21 mouse cellular contexts compared by ENCODE assay signal in the genomic region with DNA sequence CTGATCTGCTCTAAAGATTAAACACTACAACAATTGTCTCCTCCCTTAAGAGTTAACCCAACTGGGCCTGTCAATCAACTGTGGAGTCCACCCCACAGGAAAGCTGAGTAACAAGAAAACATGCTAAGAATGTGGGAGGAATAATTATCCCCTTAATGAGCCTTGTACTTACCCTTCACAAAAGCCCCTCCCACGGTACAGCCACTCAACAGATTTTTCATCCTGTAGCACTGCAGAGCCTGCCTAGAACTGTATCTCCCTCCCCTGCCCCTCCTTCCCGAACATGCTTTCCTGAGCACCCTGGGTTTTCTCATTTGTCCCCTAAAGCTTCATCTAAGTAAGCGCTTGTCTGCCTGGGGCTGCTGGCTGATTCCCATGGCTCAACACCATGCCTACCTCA.
DNase-seq lines count a peak whose midpoint lies in the region; ATAC-seq and TF ChIP-seq lines count a peak whose summit lies in the region.
"Had no signal": no experiment of that assay in that cellular context is flagged by ENCODE, and none has a peak within 500 bp of the region (broad histone marks: within the 10 kb centered on the region; RNA-seq: fewer than 3 reads in every experiment).

No protein-coding gene starts in this region.

- no peak for ATAC-seq in lung, postnatal 0 days
- ATAC-seq in forebrain, embryonic 11.5 days (replicated peaks; ENCODE audit: low FRiP score) = peak; percentile 63; the same call in 1 of the 2 replicates
- ATAC-seq in megakaryocyte progenitor cell, adult 5-6 weeks (replicated peaks; ENCODE audit: poor library complexity) = no peak
- ATAC-seq: intestine, embryonic 15.5 days; liver, postnatal 0 days; Patski had no signal

- H3K4me3 ChIP-seq in lung, postnatal 0 days (ENCODE audit: low read depth, low read length) = no peak overlapping the region
- H3K4me3 ChIP-seq in forebrain, embryonic 11.5 days (ENCODE audit: low read depth, low read length) = no peak overlapping the region
- H3K4me3 ChIP-seq: embryonic facial prominence, embryonic 12.5 days; intestine, embryonic 15.5 days; layer of hippocampus, adult 2 months; left cerebral cortex, adult 2 months had no signal

- no peak overlapping the region for H3K9ac ChIP-seq in lung, postnatal 0 days (replicated peaks; ENCODE audit: low read depth)
- H3K9ac ChIP-seq in forebrain, embryonic 11.5 days (ENCODE audit: low read length) = no peak overlapping the region
- H3K9ac ChIP-seq: embryonic facial prominence, embryonic 12.5 days; intestine, embryonic 15.5 days; liver, postnatal 0 days had no signal

- TF ChIP-seq CTCF in lung, postnatal 0 days (IDR thresholded peaks at IDR 0.05) = no peak

- no peak overlapping the region for H3K27ac ChIP-seq in lung, postnatal 0 days (ENCODE audit: low read length)
- H3K27ac ChIP-seq in forebrain, embryonic 11.5 days (ENCODE audit: low read depth, low read length) = no peak overlapping the region
- H3K27ac ChIP-seq: embryonic facial prominence, embryonic 12.5 days; intestine, embryonic 15.5 days; layer of hippocampus, adult 2 months; left cerebral cortex, adult 2 months; stomach, postnatal 0 days had no signal

- no peaks in the 10 kb centered on the region for H3K9me3 ChIP-seq in lung, postnatal 0 days (ENCODE audit: low read length)
- H3K9me3 ChIP-seq in forebrain, embryonic 11.5 days (ENCODE audit: control insufficient read depth, low read length) = no peaks in the 10 kb centered on the region
- H3K9me3 ChIP-seq: embryonic facial prominence, embryonic 12.5 days; intestine, embryonic 15.5 days had no signal

- H3K4me2 ChIP-seq in lung, postnatal 0 days (replicated peaks; ENCODE audit: low read depth, low read length) = no peak overlapping the region
- H3K4me2 ChIP-seq in forebrain, embryonic 11.5 days (ENCODE audit: low read depth, low read length, severe bottlenecking) = no peak overlapping the region
- H3K4me2 ChIP-seq: embryonic facial prominence, embryonic 12.5 days; heart, embryonic 11.5 days; intestine, embryonic 15.5 days had no signal

- H3K4me1 ChIP-seq in lung, postnatal 0 days (ENCODE audit: insufficient read depth, low read depth, low read length) = peaks cover 3% of the 10 kb centered on the region; the same call in 1 of the 2 replicates
- peaks cover 7% of the 10 kb centered on the region; the same call in 1 of the 2 replicates for H3K4me1 ChIP-seq in forebrain, embryonic 11.5 days (replicated peaks; ENCODE audit: control insufficient read depth, insufficient read depth, low read length)

- peak; percentile 75 for DNase-seq in heart, adult 11 months
- no peak for DNase-seq in heart, postnatal 4 days
- DNase-seq in lung, postnatal 0 days (ENCODE audit: low spot score) = peak; percentile 14
- DNase-seq in lung, adult 18-20 months = no peak
- no peak for DNase-seq in forebrain, embryonic 11.5 days (ENCODE audit: low spot score)
- DNase-seq in telencephalon, adult 2 months (ENCODE audit: low read depth, low spot score) = peak; percentile 29
- no peak for DNase-seq in left cerebral cortex, adult 8-10 months (ENCODE audit: low spot score in 2 of 2)
- DNase-seq: adrenal gland, adult 8-10 months; cerebellum, adult 9-10 months; gastrocnemius, postnatal 36 days; liver, postnatal 0 days; lung, postnatal 4 days; midbrain, embryonic 14.5 days had no signal

- TF ChIP-seq EP300 in lung, postnatal 0 days (IDR thresholded peaks at IDR 0.05) = no peak

- WGBS in lung, postnatal 0 days = 60% methylated on average over 3 of the region's 3 CpGs
- WGBS in forebrain, embryonic 11.5 days = 30% methylated on average over 3 of the region's 3 CpGs

- no peaks in the 10 kb centered on the region for H3K27me3 ChIP-seq in lung, postnatal 0 days (replicated peaks; ENCODE audit: insufficient read depth, low read length)
- no peaks in the 10 kb centered on the region for H3K27me3 ChIP-seq in forebrain, embryonic 11.5 days (ENCODE audit: control insufficient read depth, insufficient read depth, low read length)
- H3K27me3 ChIP-seq: embryonic facial prominence, embryonic 12.5 days; intestine, embryonic 15.5 days; Patski had no signal

- H3K36me3 ChIP-seq in lung, postnatal 0 days (ENCODE audit: insufficient read depth, low read length) = no peaks in the 10 kb centered on the region
- no peaks in the 10 kb centered on the region for H3K36me3 ChIP-seq in forebrain, embryonic 11.5 days (ENCODE audit: control insufficient read depth, insufficient read depth, low read length)
- H3K36me3 ChIP-seq: embryonic facial prominence, embryonic 12.5 days; intestine, embryonic 15.5 days had no signal

Comparison
In these comparisons a context has a peak if more than half of its experiments do, and no peak if none do; other contexts are left out.
1. DNase-seq: peak in heart, adult 11 months (single experiment), lung, postnatal 0 days (single experiment) and telencephalon, adult 2 months (single experiment); none in heart, postnatal 4 days (single experiment), lung, adult 18-20 months (0 of 2), forebrain, embryonic 11.5 days (single experiment) and left cerebral cortex, adult 8-10 months (0 of 2).